Mouse (Mus musculus) heart, adult 11 months (tissue): Measurements from ENCODE around the gene Pik3cd.

ENCODE experiments used
- DNase-seq: peaks from one replicate; pipeline ENCODE4 v3.0.0; 2022

The Pik3cd gene

DNA sequence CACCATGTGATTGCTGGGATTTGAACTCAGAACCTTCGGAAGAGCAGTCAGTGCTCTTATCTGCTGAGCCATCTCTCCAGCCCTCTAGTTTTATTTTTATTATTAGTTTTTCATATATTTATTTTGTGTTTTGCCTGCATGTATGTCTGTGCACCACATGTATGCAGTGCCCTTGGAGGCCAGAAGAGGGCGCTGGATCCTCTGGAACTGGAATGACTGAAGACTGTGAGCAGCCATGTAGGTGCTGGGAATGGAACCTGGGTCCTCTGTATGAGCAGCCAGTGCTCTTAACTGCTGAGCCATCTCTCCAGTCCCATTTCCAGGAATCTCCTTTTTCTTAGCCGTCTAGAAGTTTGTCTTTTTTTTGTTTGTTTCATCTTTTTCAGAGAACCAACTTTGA lies 97.9 kb downstream of the Pik3cd start:
- no peak for DNase-seq

DNA sequence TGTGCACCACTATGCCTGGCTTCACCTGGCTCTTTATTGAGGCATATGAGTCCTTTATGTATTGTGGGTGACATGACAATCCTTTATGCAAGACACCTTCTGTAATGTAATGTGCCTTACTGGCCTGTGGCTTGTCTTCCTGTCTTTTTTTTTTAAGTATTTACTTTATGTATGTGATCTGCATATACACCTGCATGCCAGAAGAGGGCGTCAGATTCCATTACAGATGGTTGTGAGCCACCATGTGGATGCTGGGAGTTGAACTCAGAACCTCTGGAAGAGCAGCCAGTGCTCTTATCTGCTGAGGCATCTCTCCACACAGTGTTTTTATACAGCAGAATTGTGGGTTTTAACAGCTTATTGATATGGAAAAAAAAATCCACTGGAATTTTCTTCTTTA lies 98.5 kb downstream of the Pik3cd start:
- DNase-seq = no peak

DNA sequence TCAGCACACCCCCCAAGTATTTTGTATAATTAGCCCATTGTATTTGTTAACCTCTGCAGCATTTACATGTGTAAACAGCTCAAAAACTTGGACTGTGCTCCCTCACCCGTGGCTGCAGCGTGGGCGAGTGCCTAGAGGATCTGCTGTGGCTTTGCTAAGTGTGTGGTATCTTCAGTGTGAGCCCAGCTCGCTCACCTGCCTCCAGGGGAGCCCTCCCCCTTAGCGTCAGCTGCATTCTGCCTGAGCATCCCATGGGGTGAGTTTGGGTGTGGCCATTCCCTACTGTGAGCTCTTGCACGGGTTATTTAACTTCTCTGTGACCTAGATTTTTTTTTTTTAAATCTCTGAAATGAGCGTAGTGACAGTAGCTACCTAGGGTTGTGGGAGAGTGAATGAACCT lies 100.1 kb downstream of the Pik3cd start:
- no peak for DNase-seq

DNA sequence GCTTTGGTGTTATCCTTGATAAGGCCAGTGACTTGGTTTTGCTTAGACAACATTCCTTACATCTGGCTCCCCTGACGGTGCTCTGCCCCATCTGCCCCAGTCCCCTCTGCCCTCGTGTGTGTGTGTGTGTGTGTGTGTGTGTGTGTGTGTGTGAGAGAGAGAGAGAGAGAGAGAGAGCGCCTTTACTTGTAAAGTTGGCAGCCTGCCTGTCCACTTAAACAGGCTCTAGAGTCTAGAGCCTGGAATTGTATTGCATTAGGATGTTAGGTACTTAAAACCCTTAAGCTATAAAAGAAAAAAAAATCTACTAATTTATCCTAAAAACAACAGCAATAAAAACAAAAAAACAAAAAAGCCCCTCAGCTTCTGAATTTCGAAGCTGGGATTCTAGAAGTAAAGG lies 100.9 kb downstream of the Pik3cd start:
- DNase-seq = no peak

DNA sequence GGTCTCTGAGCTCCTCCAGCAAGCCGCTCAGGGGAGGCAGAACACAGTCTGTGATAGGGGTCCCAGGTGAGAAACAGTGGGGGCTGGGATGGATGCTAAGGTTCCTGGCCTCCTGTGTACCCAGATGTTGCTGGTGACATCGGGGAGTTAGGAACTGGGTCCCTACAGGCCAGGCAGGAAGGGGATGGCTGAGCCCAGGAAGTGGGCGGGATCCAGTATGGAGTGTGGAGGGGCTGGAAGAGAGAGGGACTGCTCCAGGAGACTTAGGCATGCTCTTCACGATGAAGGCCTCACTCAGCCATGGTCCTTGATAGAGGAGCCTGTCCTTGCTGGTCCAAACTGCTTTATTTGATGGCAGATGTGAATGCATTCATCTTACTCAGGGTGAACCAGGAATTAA lies 102.2 kb downstream of the Pik3cd start:
- peak; percentile 88 for DNase-seq

DNA sequence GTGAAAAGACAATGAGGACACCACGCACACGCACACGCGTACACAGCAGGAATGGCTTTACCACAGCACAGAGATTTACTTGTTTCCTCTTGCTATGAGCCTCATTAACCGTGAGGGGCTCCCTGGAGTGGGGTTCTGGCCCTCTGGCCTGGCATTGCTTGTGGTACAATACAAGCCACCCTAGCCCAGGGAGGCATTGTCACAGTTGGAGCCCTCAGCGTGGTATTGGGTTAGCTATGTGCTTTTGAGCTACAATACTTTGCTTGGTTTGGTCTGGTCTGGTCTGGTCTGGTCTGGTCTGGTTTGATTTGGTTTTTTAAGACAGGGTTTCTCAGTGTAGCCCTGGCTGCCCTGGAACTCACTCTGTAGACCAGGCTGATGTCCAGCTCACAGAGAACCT lies 102.8 kb downstream of the Pik3cd start:
- DNase-seq = no peak
